Mouse (Mus musculus): ENCODE results near the gene Calcb.

DNA sequence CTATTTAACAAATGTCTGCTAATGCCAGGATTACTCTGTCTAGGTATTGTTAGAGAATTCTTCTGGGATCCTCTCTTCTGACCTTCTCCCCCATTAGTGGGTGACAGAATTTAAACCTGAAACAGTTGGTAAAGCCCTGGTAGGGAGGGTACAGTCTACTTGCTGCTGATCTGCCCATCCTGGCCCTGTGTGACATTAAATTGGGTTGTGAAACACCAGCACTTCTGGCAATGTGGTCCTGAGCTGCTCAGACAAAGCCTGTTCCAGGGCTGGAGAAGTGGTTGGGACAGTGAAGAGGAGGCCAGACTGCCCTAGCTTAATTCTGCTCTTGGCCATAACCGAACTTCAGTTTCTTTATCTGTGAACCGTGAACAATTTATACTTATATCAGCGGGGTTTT lies 52.1 kb downstream of the Calcb start:
- TF ChIP-seq EP300 (IDR thresholded peaks at IDR 0.05; ENCODE audit: low read depth) (no peak), CTCF (IDR thresholded peaks at IDR 0.05; ENCODE audit: low read depth) (no peak)

Measured in heart, postnatal 0 days (tissue).